Mouse (Mus musculus): ENCODE results near the gene 2510039O18Rik.

2510039O18Rik gene

DNA sequence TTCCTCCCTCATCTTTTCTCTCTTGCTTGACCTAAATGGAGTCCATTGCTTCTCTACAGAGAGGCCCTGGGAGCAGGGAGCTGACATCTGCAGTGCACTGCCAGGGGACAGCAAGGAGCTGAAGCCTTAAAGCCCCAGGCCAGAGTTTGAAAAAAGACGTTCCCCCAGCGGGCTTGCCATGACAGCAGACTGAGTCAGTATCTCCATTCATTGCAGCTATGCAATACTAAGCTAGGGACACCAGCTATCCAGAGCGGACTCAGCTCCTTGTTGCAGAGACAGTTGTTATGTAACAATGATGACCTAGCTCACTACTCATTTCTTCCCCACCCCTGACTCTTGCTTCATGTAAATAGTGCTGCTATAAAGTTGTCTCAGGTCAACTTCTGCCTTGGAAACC, 54.6 kb downstream of the 2510039O18Rik start:
- no peaks in the 10 kb centered on the region for H3K36me3 ChIP-seq (ENCODE audit: control insufficient read depth, insufficient read depth, low read length, poor library complexity, severe bottlenecking)
- H3K27me3 ChIP-seq (ENCODE audit: control insufficient read depth, insufficient read depth, low read length, poor library complexity, severe bottlenecking), result no peaks in the 10 kb centered on the region
- no peak for DNase-seq (ENCODE audit: low read depth, low spot score)
